Mouse (Mus musculus) midbrain, postnatal 0 days (tissue): ENCODE results near the gene Tepsin. TPM values are rescaled to one million over a fixed set of nuclear protein-coding genes. Genes with fewer than 3 reads are reported as not detected.
A peak's percentile ranks its signal among the peaks of the same experiment; 100 is the strongest.

Experiments
- ATAC-seq: fragments of 200-750 bp; cut with Nextera tagmentation; 2 replicates; pipeline ENCODE4 v1.8.0; 2017; ENCODE audit warnings: moderate number of reproducible peaks, mild to moderate bottlenecking, moderate TSS enrichment, moderate library complexity; ENCODE audit not compliant: low FRiP score
- DNase-seq: peaks from one replicate; pipeline ENCODE4 v3.0.0-alpha.2; 2015; ENCODE audit warnings: low spot score
- H3K27ac ChIP-seq: fragments of 300-500 bp; sonication (generic); 2 replicates; pipeline ENCODE4 v1.5.1; 2014; ENCODE audit warnings: low read depth, mild to moderate bottlenecking, low read length, mixed read lengths
- H3K27me3 ChIP-seq: fragments of 300-500 bp; sonication (generic); 2 replicates; pipeline ENCODE4 v1.6.1; 2014; ENCODE audit warnings: low read length, control low read depth, mixed read lengths; ENCODE audit not compliant: insufficient read depth
- H3K36me3 ChIP-seq: fragments of 300-500 bp; sonication (generic); 2 replicates; pipeline ENCODE4 v1.6.1; 2014; ENCODE audit warnings: low read length, control low read depth, mixed read lengths; ENCODE audit not compliant: insufficient read depth
- H3K4me1 ChIP-seq: fragments of 300-500 bp; sonication (generic); 2 replicates; pipeline ENCODE4 v1.6.1; 2014; ENCODE audit warnings: mild to moderate bottlenecking, control low read depth, antibody characterized with exemption, low read length, mixed read lengths; ENCODE audit not compliant: insufficient read depth
- H3K4me2 ChIP-seq: fragments of 300-500 bp; sonication (generic); 2 replicates; pipeline ENCODE4 v1.6.1; 2014; ENCODE audit warnings: low read depth, mild to moderate bottlenecking, low read length, mixed read lengths; ENCODE audit not compliant: poor library complexity, severe bottlenecking
- H3K4me3 ChIP-seq: fragments of 300-500 bp; sonication (generic); 2 replicates; pipeline ENCODE4 v1.5.1; 2014; ENCODE audit warnings: low read depth, mild to moderate bottlenecking, low read length, moderate library complexity
- H3K9ac ChIP-seq: fragments of 300-500 bp; sonication (generic); replicated peaks from 2 replicates; pipeline ENCODE4 v1.6.1; 2014; ENCODE audit warnings: mild to moderate bottlenecking, low read length, moderate library complexity, mixed read lengths; ENCODE audit not compliant: poor library complexity, severe bottlenecking
- H3K9me3 ChIP-seq: fragments of 300-500 bp; sonication (generic); 2 replicates; pipeline ENCODE4 v1.6.1; 2016; ENCODE audit warnings: low read length, control low read depth
- CTCF ChIP-seq: IDR thresholded peaks from 2 replicates; pipeline ENCODE4 v1.5.1; 2016; ENCODE audit warnings: antibody characterized with exemption, mild to moderate bottlenecking
- WGBS: fragments of 180-500 bp; shearing (Covaris S2); extraction: QIAGEN DNeasy Blood & Tissue Kit; methylation state at CpG from one replicate; pipeline ENCODE4 v1.1.7; 2014; 5-methylcytosine and 5-hydroxymethylcytosine counted together
- microRNA-seq: library from miRNA; unstranded; fragments of <30 nt; microRNA quantifications from one replicate; pipeline ENCODE4, GENCODE M21; 2016; ENCODE audit warnings: borderline number of aligned reads
- polyA plus RNA-seq: library from polyadenylated mRNA; unstranded; fragments of >200 nt; fragmentation: Nextera tagmentation; extraction: Ambion mirVana; gene quantifications from 2 replicates; pipeline ENCODE4 v1.2.1, GENCODE M21; 2015
- total RNA-seq: library from RNA; depleted of rRNA; stranded (reverse); fragments of >200 nt; gene quantifications from 2 replicates; pipeline ENCODE4 v1.2.3, GENCODE M21; 2014; rRNA removed

Gene Tepsin
- total and polyA plus RNA-seq, 2 experiments from 2014 or later = 14.9 to 32.1 TPM

DNA sequence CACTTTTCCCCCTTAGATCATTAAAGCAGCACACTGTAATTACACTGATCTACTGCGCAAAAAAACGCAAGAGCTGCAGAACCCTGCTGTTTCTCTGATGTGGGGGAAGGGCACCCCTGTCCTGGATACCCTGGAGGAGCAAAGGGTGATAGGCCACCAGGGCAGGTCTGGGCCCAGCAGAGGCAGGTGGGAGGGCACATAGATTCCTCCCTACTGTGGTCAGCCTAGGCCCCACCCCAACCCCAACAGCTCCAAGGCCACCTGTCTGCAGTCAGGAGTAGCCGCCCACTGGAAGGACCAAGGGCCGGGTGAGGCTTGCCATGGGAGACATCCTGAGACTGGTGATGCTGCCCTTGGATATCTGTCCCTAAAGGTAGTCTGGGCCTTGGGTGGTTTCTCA, 53.2 kb downstream of the Tepsin start:
- Histone ChIP-seq H3K27me3 (no peaks in the 10 kb centered on the region), H3K4me1 (peaks cover 34% of the 10 kb centered on the region), H3K27ac (peak overlapping the region; percentile 92), H3K36me3 (no peaks in the 10 kb centered on the region), H3K4me2 (peak overlapping the region; percentile 94), H3K4me3 (peak overlapping the region; percentile 76), H3K9me3 (no peaks in the 10 kb centered on the region), H3K9ac (peak overlapping the region; percentile 93)
- DNase-seq = no peak
- ATAC-seq = no peak
- no peak for TF ChIP-seq CTCF
- WGBS = 48% methylated on average over 4 of the region's 4 CpGs

DNA sequence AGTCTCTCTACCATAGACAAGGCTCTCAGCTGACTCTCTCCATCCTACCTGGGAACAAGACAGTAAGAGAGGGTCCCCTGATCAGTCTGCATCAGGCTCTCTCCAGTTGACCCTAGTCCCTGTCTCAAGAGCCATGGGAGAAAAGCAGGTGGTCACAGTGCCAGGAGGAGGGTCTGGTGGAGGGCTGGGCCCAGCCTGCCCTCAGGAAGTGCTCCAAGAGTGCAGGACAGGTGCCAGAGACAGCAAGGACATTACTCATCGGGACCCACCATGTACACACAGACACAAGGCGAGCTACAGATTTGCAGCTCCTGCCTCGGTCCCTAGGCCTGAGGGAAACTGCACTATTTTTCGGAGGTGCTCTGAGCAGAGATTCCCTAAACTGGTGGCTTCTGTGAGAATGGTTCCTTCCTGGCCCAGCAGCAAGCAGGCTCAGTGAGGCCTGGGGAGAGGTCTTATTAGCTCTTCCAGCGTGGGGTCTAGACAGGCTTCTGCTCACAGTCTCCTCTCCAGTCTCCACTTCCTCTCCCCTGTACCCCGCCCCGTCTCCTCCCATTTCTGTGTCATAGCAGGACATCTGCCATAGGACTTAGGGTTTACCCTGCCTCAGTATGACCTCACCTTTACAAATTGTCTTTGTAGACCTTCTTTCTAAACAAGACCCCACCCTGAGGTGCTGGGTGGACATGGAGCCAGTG, 56.2 kb downstream of the Tepsin start:
- no peak for TF ChIP-seq CTCF
- DNase-seq (no peak), ATAC-seq (no peak)
- 0 out of 2 replicates have a peak overlapping the region, but pooled peaks have one; percentile 18 for H3K27ac ChIP-seq
- no peaks in the 10 kb centered on the region for H3K36me3 ChIP-seq
- H3K4me3 ChIP-seq = no peak overlapping the region
- H3K4me1 ChIP-seq = peaks cover 22% of the 10 kb centered on the region
- H3K4me2 ChIP-seq = no peak overlapping the region
- no peaks in the 10 kb centered on the region for H3K9me3 ChIP-seq
- no peaks in the 10 kb centered on the region for H3K27me3 ChIP-seq
- H3K9ac ChIP-seq = no peak overlapping the region
- 68% methylated on average over 7 of the region's 7 CpGs for WGBS

DNA sequence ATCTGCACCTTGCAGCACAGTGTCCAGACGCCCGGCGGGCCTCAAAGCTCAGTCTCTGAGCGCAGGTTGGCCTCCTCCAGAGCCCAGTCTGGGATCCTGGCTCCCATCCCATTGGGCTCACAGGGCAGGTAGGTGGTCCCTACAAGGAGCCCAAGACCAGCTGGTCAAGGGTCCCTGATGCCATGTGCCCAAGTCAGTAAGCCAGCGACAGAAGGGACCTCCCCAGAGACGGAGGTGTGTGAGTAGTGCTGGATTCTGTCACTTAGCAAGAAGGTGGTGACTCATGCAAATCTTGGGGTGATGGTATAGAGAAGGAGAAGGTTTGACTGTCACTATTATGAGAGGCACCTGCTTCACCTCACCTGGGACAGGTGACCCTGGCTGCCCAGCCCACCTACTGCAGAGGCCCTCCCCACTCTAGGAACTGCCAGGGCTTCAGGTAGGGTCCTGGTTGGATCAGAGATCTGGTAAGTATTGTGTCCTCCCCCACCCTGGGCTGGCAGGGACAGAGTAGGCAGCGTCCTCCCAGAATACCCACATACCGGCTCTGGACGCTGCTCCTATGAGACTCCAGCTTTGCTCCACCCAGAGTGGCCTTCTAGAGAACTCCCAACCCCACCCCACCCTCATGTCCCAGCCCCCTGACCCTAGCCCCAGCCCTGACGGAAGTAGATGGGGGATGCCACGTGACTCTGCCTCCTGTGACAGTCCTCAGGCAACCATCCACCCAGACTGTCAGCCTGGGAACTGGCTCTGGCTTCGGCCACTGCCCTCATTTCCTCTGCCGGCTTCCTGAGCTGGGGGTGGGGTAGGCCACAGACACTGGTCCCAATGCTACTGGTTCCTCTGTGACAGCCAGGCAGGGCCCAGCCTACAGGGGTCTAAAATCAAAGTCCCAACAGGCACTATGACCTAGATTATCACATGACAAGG, 57.1 kb downstream of the Tepsin start:
- WGBS = 68% methylated on average over 13 of the region's 13 CpGs
- no peak overlapping the region for H3K27ac ChIP-seq
- 0 out of 2 replicates have a peak overlapping the region, but pooled peaks have one; percentile 9 for H3K9ac ChIP-seq
- H3K9me3 ChIP-seq = no peaks in the 10 kb centered on the region
- H3K4me1 ChIP-seq = peaks cover 22% of the 10 kb centered on the region
- ATAC-seq (no peak), DNase-seq (no peak)
- TF ChIP-seq CTCF = no peak
- H3K4me2 ChIP-seq = no peak overlapping the region
- H3K27me3 ChIP-seq = no peaks in the 10 kb centered on the region
- H3K36me3 ChIP-seq = no peaks in the 10 kb centered on the region
- no peak overlapping the region for H3K4me3 ChIP-seq

Small RNA genes within 50 kb of the gene (microRNA-seq; reads per million reads assigned to microRNA genes)
- not detected for gene Gm25948

Other genes starting within 250 kb of the Tepsin start
- 79.5 and 101 TPM in 2 replicates for gene Chmp6, start 185.3 kb downstream of the Tepsin start, total RNA-seq
- 121 and 129 TPM in 2 replicates for gene Chmp6, start 185.3 kb downstream of the Tepsin start, polyA plus RNA-seq
- gene Baiap2, start 156.0 kb downstream of the Tepsin start, total RNA-seq = 23.8 and 32.7 TPM in 2 replicates
- gene Baiap2, start 156.0 kb downstream of the Tepsin start, polyA plus RNA-seq = 18.0 TPM in 2 replicates
- 170 and 178 TPM in 2 replicates for gene Aatk, start 51.6 kb downstream of the Tepsin start, total RNA-seq
- 44.9 and 46.9 TPM in 2 replicates for gene Aatk, start 51.6 kb downstream of the Tepsin start, polyA plus RNA-seq
- 17.7 and 19.0 TPM in 2 replicates for gene Cep131, start 11.9 kb downstream of the Tepsin start, total RNA-seq
- 25.4 and 27.7 TPM in 2 replicates for gene Cep131, start 11.9 kb downstream of the Tepsin start, polyA plus RNA-seq
- 32.9 and 64.8 TPM in 2 replicates for gene Ndufaf8, start 197 bp upstream of the Tepsin start, total RNA-seq
- 56.8 and 57.0 TPM in 2 replicates for gene Ndufaf8, start 197 bp upstream of the Tepsin start, polyA plus RNA-seq
- 171 and 175 TPM in 2 replicates for gene Slc38a10, start 52.6 kb upstream of the Tepsin start, total RNA-seq
- 108 and 111 TPM in 2 replicates for gene Slc38a10, start 52.6 kb upstream of the Tepsin start, polyA plus RNA-seq
- gene Bahcc1, start 134.2 kb upstream of the Tepsin start, total RNA-seq = 39.9 and 49.8 TPM in 2 replicates
- gene Bahcc1, start 134.2 kb upstream of the Tepsin start, polyA plus RNA-seq = 5.9 and 9.5 TPM in 2 replicates
- gene Actg1, start 249.8 kb upstream of the Tepsin start, total RNA-seq = 2,534 and 2,842 TPM in 2 replicates
- gene Actg1, start 249.8 kb upstream of the Tepsin start, polyA plus RNA-seq = 3,992 and 4,056 TPM in 2 replicates